Mouse (Mus musculus): ENCODE data around the gene Fgfr2.

Gene Fgfr2

GRCm38 (mm10) chr7:131555301-131556081 lies 1567.7 kb downstream of the Fgfr2 start:
- DNase-seq (ENCODE audit: extremely low spot score, low read depth, low spot score), result no peak

DNA sequence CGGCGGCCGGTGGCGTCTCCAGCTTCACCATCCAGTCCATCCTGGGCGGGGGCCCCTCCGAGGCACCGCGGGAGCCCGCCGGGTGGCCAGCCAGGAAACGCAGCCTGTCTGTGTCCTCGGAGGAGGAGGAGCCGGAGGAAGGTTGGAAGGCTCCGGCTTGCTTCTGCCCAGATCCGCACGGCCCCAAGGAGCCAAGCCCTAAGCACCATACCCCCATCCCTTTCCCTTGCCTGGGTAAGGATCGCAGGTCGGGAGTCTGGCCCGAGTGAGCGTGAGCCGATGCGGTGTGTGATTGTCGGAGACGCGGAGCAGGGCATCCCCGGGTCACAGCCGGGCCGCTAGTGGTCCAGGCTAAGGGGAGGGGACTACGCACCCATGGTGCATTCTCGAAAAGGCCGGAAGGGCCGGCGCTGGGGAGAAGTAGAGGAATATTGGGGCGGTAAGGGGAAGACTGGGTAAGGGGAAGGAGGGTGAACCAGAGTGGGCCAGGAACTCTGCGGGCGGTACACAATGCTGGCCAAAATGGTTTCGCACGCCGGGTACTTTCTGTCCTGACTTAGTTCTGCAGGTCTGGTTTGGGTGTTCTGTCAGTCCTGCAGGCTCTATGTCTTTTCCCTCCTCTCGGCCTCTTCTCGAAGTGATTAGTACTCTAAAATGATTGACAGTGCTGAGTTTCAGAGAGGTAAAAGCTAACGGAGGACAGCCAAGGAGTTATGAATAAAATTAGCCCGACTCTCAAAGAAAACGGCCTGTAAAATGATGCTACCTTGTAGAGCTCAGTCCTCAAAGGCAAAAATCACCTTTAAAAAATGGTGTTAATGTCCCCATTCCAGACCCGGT lies 1568.6 kb downstream of the Fgfr2 start:
- DNase-seq (ENCODE audit: extremely low spot score, low read depth, low spot score), result no peak

- no peak for DNase-seq (ENCODE audit: extremely low spot score, low read depth, low spot score)
These were observed 1569.4 kb downstream of the Fgfr2 start for GRCm38 (mm10) chr7:131553771-131554175.

- DNase-seq (ENCODE audit: extremely low spot score, low read depth, low spot score), result no peak
These were observed 1570.4 kb downstream of the Fgfr2 start for GRCm38 (mm10) chr7:131552781-131553180.

- no peak for DNase-seq (ENCODE audit: extremely low spot score, low read depth, low spot score)
These were observed 1571.0 kb downstream of the Fgfr2 start for GRCm38 (mm10) chr7:131551931-131552741.

- no peak for DNase-seq (ENCODE audit: extremely low spot score, low read depth, low spot score)
These were observed 1571.7 kb downstream of the Fgfr2 start for GRCm38 (mm10) chr7:131551471-131551870.

DNA sequence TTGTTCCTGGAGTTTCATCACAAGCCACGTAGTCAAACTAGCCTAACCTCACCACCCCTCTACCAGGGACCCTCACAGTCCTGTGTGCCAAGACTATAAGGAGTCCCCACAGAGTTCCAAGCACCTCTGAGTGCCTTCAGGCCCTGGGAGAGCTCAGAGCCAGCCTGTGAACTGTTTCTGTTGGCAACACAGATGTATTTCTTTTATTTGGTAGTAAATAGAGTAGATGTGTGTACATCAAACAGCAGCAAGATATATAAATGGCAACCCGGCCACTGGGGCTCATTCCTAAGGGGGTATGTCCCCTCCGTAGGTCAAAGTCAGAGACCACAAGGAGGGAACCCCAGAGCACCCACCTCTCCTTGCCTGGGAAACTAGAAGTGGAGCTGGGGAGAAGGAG lies 1574.7 kb downstream of the Fgfr2 start, which contains the start of gene Hmx2:
TSS of gene Hmx2 (plus strand) at position 301 of the 400 bp plus-strand sequence.
- DNase-seq (ENCODE audit: extremely low spot score, low read depth, low spot score), result no peak

DNA sequence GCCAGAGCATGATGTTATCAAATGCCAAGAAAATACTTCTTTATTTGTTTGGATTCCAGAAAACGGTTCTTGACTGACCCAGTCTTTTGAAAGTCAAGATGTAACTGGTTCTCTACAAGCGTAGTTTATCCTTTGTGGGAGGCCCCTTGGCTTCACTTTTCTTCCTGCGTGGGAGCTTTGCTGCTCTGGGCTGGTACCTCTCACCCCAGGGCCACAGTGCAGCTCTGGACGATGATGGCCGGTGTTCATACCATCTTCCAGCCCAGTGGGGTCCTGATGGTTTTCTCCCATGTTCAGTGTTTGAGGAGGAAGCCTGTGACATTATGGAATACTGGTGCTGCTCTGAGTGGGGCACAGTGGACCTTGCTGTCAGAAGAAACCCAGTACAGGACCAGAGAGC lies 1575.7 kb downstream of the Fgfr2 start:
- no peak for DNase-seq (ENCODE audit: extremely low spot score, low read depth, low spot score)

GRCm38 (mm10) chr7:131546423-131546822 lies 1576.7 kb downstream of the Fgfr2 start:
- no peak for DNase-seq (ENCODE audit: extremely low spot score, low read depth, low spot score)

DNA sequence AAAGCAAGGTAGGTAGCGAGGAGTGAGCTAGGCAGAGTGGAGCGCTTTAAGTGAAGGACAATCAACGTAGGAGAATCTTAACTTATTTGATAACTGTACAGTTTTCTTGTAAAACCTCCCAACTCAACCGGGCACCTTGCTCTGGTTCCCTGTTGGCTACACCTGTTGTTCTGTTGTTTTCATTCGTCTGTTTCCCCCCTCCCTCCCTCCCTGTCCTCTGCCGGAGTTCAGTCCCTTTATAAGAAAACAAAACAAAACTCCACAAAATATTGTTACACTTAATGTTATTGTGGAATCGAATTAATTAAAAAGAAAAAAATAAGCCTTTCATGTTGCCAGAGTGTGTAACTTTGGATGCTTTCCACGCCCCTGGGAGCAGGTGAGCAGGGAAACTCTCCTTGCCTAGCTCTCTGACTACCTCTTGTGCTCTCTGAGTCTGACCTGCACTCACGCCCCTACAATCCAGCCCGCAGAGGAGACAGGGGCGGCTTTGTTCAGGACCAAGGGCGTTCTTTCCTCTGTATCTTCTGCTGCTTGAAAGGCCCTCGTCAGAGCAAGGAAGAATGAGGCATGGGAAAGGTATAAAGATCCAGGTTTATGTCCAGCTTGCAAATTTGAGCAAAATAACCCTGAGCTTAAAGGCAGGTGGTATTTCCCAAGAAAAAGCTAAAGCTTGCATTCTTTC lies 1577.3 kb downstream of the Fgfr2 start:
- no peak for DNase-seq (ENCODE audit: extremely low spot score, low read depth, low spot score)

GRCm38 (mm10) chr7:131544871-131545270 lies 1578.3 kb downstream of the Fgfr2 start:
- no peak for DNase-seq (ENCODE audit: extremely low spot score, low read depth, low spot score)

DNA sequence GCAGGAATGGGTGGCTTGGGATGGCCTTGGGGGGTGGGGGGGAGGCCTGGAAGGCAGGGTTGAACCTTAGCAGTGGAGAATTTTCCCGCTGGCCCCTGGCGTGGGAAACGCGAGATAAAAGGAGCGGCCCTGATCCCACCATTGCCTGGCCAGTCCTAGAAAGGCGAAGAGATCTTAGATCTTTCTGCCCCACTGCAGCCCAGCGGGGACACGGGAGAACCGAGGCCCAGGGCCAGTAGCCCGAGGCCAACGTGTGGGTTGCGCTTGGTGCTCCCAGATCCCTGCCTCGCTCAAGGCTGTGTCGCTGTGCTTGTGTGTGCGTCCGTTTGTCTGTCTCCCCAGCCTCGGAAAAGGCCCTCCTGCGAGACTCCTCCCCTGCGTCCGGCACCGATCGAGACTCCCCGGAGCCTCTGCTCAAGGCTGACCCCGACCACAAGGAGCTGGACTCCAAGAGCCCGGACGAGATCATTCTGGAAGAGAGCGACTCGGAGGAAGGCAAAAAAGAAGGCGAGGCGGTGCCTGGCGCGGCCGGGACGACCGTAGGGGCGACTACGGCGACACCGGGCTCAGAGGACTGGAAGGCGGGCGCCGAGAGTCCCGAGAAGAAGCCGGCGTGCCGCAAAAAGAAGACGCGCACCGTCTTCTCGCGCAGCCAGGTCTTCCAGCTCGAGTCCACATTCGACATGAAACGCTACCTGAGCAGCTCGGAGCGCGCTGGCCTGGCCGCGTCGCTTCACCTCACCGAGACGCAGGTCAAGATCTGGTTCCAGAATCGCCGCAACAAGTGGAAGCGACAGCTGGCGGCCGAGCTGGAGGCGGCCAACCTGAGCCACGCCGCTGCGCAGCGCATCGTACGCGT lies 1579.3 kb downstream of the Fgfr2 start:
- no peak for DNase-seq (ENCODE audit: extremely low spot score, low read depth, low spot score)

DNA sequence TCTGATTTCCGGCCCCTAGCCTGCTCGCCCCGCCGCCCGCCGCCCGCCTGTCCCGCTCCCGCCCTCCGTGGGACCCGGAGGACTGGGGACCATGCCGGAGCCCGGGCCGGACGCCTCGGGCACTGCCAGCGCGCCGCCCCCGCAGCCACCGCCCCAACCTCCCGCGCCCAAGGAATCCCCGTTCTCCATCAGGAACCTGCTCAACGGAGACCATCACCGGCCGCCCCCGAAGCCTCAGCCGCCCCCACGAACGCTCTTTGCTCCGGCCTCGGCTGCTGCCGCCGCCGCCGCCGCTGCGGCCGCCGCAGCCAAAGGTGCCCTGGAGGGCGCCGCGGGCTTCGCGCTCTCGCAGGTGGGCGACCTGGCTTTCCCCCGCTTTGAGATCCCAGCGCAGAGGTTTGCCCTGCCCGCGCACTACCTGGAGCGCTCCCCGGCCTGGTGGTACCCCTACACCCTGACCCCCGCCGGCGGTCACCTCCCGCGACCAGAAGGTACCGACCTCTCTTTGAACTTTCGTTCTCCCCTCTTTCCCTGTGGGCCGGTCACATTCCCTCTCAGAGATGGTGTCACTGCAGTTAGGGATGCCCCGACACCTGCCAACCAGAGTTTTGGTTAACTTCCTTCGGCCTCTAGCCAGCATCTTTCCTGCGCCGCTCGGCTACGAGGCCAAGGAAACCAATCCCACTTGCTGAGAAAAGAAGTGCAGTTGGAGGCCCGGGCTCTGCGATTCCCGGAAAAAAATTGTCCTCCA lies 1580.1 kb downstream of the Fgfr2 start:
- DNase-seq (ENCODE audit: extremely low spot score, low read depth, low spot score), result no peak

- no peak for DNase-seq (ENCODE audit: extremely low spot score, low read depth, low spot score)
These were observed 1580.9 kb downstream of the Fgfr2 start, which contains the start of gene Hmx3 for GRCm38 (mm10) chr7:131542115-131542871. Gene Hmx3, plus strand, starts transcription at chr7:131542867.

DNA sequence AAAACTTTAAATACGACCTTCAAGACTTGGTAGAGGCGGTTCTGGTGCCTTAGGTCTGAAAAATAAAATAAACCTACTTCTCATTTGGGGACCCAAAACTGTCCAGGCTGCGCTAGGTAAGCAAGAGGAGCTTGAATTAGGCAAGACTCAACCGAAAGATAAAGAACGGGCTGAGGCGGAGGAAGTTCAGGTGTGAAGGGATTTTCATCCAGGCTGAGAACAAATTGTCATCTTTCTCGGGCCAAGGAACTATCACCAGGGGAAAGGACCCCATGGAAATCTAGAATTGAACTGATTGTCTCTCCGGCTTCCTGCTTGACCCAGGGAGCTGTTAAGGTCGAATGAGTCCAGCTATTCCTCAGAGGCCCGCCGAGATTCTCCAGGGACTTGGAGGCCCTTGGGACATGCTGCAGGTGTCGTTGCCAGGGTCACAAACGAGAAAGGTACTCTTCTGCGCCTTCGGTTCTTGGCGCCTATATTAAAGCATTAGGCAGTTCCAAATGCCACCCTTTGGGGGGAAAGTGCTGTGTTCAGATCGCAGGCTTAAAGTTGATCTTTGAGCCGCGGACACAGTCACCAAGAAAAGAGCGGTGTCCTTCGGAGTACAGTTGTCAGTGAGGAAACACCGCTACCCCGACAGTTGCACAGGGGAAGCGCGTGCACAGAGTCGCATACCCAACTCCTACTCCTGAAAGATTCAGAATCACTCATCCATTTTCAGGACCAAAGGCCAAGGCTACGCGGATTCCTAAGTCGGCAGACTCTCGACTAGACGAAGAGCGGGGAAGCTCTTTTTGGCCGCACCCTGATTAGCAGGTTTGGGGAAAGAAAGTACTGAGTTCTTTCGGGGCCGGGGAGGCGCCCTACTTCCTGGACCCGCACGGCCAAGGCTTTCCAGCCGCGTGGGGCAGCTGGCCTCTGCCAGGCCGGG lies 1581.7 kb downstream of the Fgfr2 start:
- no peak for DNase-seq (ENCODE audit: extremely low spot score, low read depth, low spot score)

DNA sequence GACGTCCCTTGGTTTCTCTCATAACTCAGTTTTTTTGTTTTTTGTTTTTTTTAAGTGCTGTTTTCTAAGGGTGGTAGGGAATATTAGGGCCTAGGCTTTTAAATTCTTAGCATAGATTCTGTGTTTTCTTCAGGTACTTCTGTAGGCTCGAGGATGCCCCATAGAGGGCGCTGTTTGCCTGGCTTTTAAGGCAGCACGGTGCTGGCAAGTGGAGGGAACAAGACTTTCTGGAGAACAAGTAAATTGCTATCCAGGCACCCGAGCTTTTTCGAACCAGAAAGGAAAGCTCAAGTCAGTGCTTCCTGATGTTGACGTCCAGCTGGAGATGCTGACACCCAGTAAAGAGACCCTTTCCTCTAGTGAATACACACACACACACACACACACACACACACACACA lies 1583.2 kb downstream of the Fgfr2 start:
- DNase-seq (ENCODE audit: extremely low spot score, low read depth, low spot score), result no peak

DNA sequence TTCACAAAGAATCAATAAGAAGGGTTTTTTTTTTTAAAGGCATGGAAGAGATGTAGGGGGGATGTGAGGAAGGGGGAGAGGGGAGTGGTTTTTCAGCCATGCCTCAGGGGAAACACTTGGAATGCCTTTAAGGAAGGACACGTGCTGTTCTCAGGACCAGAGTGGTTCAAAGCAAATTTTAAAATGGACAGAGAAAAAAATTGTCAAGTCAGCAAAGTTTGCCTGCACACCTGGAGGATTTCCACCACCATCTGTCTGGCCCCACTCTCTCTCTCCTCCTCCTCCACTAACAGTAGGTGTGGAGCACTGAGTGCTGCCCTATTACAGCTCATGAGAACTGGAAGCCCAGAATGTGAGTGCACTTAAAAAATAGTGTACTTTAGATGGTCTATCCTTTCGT lies 1619.4 kb downstream of the Fgfr2 start:
- no peak for DNase-seq (ENCODE audit: extremely low spot score, low read depth, low spot score)
